Mouse (Mus musculus): ENCODE measurements at regions not wholly inside any gene's neighbourhood (a gene's known extent, or its start where the extent isn't known, plus 50 kb on each side); places are given as distances from the start of the nearest gene placed in this dataset.

DNA sequence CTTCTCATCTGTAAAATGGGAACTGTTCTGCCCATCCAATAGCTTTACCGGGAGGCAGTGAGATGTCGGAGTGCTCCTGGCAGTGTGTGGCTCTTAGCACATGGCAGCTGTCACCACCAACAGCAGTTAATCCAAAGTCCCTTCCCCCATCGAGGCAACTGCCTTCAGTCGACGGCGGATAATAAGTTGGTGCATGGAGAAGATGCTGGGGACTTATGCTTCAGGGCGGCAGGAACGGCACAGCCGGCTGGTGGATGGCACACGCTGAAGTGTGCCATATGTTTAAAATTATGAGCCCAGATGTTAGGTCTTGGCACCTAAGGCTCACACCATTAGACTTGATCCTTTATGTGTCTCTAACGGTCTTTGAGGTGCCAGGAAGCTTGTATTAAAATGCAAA, 183.5 kb downstream of the Wdr11 start:
- H3K27me3 ChIP-seq (ENCODE audit: control insufficient read depth, insufficient read depth, low read length) = no peaks in the 10 kb centered on the region
- 66% methylated on average over 11 of the region's 11 CpGs for WGBS (ENCODE audit: insufficient replicate concordance)
- H3K4me2 ChIP-seq (ENCODE audit: low read depth) = no peak overlapping the region
- no peaks in the 10 kb centered on the region for H3K36me3 ChIP-seq (replicated peaks; ENCODE audit: control insufficient read depth, insufficient read depth, low read depth)
- ATAC-seq (ENCODE audit: insufficient read depth) (no peak), DNase-seq (ENCODE audit: low read depth in 3 of 3, low spot score in 3 of 3) (no peak)
- no peak overlapping the region for H3K4me3 ChIP-seq (ENCODE audit: insufficient read depth in 1 of 2, low read depth in 2 of 2, low read length in 2 of 2)
- TF ChIP-seq CTCF (IDR thresholded peaks at IDR 0.05; ENCODE audit: low read depth) = no peak
- TF ChIP-seq EP300 (IDR thresholded peaks at IDR 0.05; ENCODE audit: low read depth) = no peak
- no peaks in the 10 kb centered on the region for H3K4me1 ChIP-seq (replicated peaks; ENCODE audit: control insufficient read depth in 2 of 2, insufficient read depth in 2 of 2, low read length in 1 of 2)
- no peak overlapping the region for H3K27ac ChIP-seq
- H3K9me3 ChIP-seq (ENCODE audit: control insufficient read depth, low read length) = no peaks in the 10 kb centered on the region
- no peak overlapping the region for H3K9ac ChIP-seq (replicated peaks)

DNA sequence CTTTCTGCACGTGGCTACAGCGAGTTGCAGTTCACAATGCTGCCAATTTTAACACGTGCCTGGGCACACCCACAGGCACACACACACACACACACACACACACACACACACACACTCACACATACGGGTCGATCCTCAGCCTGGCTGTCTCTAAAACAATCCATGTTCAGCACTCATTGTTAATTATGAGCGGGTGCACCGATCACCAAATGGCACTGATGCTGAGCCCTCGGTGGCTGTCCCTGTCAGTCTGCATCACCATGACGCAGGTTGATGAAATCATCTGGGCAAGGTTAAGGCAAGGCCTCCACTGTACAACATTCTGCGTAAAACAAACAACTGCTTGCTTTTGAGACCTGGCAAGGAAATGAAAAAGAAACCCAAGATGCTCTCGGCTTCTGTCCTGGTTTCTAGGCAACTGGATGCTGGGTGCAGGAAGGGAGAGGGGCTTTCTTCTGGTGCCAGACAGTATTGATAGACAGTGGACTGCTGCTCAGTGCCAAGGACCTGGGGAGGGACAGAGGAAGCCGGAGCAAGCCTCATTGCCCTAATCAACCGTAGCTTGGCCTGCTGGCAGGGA, 187.3 kb downstream of the Wdr11 start:
- Histone ChIP-seq H3K9me3 (ENCODE audit: control insufficient read depth, low read length) (no peaks in the 10 kb centered on the region), H3K4me3 (ENCODE audit: insufficient read depth in 1 of 2, low read depth in 2 of 2, low read length in 2 of 2) (no peak overlapping the region), H3K9ac (replicated peaks) (no peak overlapping the region), H3K27me3 (ENCODE audit: control insufficient read depth, insufficient read depth, low read length) (no peaks in the 10 kb centered on the region), H3K4me1 (replicated peaks; ENCODE audit: control insufficient read depth in 2 of 2, insufficient read depth in 2 of 2, low read length in 1 of 2) (no peaks in the 10 kb centered on the region), H3K27ac (no peak overlapping the region), H3K36me3 (replicated peaks; ENCODE audit: control insufficient read depth, insufficient read depth, low read depth) (no peaks in the 10 kb centered on the region), H3K4me2 (ENCODE audit: low read depth) (no peak overlapping the region)
- DNase-seq (ENCODE audit: low read depth in 3 of 3, low spot score in 3 of 3) = no peak
- no peak for ATAC-seq (ENCODE audit: insufficient read depth)
- WGBS (ENCODE audit: insufficient replicate concordance) = 62% methylated on average over 13 of the region's 13 CpGs
- TF ChIP-seq EP300 (IDR thresholded peaks at IDR 0.05; ENCODE audit: low read depth) (no peak), CTCF (IDR thresholded peaks at IDR 0.05; ENCODE audit: low read depth) (no peak)

DNA sequence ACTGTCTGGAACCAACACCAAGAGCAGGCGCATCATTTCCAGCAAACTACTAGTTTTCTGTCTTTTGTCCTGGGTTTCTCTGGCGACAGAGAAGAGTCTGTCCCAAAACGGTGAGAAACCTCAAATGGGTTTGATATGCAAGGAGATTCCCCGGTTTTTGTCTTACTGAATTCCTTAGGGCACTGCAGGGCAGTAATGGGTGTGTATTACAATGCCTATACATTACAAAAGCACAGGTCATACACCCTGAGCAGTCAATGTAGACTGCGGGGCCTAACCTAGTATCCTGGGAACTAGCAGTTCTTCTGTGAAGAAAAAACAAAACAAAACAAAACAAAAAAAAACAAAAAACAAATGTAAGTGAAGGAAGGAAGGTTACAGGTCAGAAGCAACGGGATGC, 188.3 kb downstream of the Wdr11 start:
- H3K36me3 ChIP-seq (replicated peaks; ENCODE audit: control insufficient read depth, insufficient read depth, low read depth) = no peaks in the 10 kb centered on the region
- no peaks in the 10 kb centered on the region for H3K4me1 ChIP-seq (replicated peaks; ENCODE audit: control insufficient read depth in 2 of 2, insufficient read depth in 2 of 2, low read length in 1 of 2)
- no peak for TF ChIP-seq EP300 (IDR thresholded peaks at IDR 0.05; ENCODE audit: low read depth)
- no peak for TF ChIP-seq CTCF (IDR thresholded peaks at IDR 0.05; ENCODE audit: low read depth)
- H3K9ac ChIP-seq (replicated peaks) = no peak overlapping the region
- WGBS (ENCODE audit: insufficient replicate concordance) = 54% methylated on average over 6 of the region's 6 CpGs
- no peaks in the 10 kb centered on the region for H3K9me3 ChIP-seq (ENCODE audit: control insufficient read depth, low read length)
- DNase-seq (ENCODE audit: low read depth in 3 of 3, low spot score in 3 of 3) = no peak
- no peak overlapping the region for H3K4me3 ChIP-seq (ENCODE audit: insufficient read depth in 1 of 2, low read depth in 2 of 2, low read length in 2 of 2)
- H3K27me3 ChIP-seq (ENCODE audit: control insufficient read depth, insufficient read depth, low read length) = no peaks in the 10 kb centered on the region
- no peak overlapping the region for H3K27ac ChIP-seq
- H3K4me2 ChIP-seq (ENCODE audit: low read depth) = no peak overlapping the region
- no peak for ATAC-seq (ENCODE audit: insufficient read depth)

DNA sequence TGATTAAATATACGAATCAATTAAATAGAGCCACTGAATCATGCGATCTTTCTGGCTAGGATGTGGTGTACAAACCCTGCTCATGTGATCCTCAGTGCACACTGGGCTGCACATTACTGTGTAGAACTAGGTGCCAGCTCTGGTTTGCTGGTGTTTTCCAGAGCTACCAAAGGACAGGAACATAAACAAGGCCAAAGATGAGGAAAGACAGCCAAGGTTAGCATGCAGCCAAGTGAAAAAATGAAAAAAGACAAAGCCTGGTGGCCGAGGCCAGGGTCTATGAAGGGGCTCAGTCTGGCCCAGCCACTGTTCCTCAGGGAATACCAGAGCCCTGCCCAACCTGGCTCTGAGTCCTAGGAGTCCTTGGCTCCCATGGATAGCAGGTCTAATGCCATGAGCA, 190.1 kb downstream of the Wdr11 start:
- no peak overlapping the region for H3K4me3 ChIP-seq (ENCODE audit: insufficient read depth in 1 of 2, low read depth in 2 of 2, low read length in 2 of 2)
- no peaks in the 10 kb centered on the region for H3K9me3 ChIP-seq (ENCODE audit: control insufficient read depth, low read length)
- no peak overlapping the region for H3K4me2 ChIP-seq (ENCODE audit: low read depth)
- TF ChIP-seq EP300 (IDR thresholded peaks at IDR 0.05; ENCODE audit: low read depth) = no peak
- no peak for ATAC-seq (ENCODE audit: insufficient read depth)
- H3K27ac ChIP-seq = no peak overlapping the region
- 45% methylated on average over 3 of the region's 3 CpGs for WGBS (ENCODE audit: insufficient replicate concordance)
- no peaks in the 10 kb centered on the region for H3K36me3 ChIP-seq (replicated peaks; ENCODE audit: control insufficient read depth, insufficient read depth, low read depth)
- no peaks in the 10 kb centered on the region for H3K27me3 ChIP-seq (ENCODE audit: control insufficient read depth, insufficient read depth, low read length)
- H3K4me1 ChIP-seq (replicated peaks; ENCODE audit: control insufficient read depth in 2 of 2, insufficient read depth in 2 of 2, low read length in 1 of 2) = no peaks in the 10 kb centered on the region
- H3K9ac ChIP-seq (replicated peaks) = no peak overlapping the region
- no peak for DNase-seq (ENCODE audit: low read depth in 3 of 3, low spot score in 3 of 3)

DNA sequence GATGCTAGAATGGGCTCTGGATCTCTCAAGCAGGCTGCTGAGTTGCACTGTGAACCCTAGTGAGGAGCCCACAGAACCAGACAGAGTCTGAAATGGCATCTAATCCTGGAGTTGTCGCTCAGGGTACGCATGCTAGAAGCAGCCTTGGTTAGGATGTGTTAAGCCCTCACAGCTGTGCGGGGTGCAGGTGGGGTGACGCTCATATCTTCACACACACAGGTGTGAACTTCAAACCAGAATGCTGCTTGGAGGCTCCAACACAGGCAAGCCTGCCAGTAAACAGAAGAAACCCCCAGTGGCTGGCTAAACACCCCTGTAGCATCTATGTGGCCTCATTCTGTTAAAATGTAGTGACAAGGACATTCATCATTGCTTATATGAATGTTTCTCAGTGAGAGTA, 193.3 kb downstream of the Wdr11 start:
- ATAC-seq (ENCODE audit: insufficient read depth) (no peak), DNase-seq (ENCODE audit: low read depth in 3 of 3, low spot score in 3 of 3) (no peak)
- Histone ChIP-seq H3K4me2 (ENCODE audit: low read depth) (no peak overlapping the region), H3K4me3 (ENCODE audit: insufficient read depth in 1 of 2, low read depth in 2 of 2, low read length in 2 of 2) (no peak overlapping the region), H3K9me3 (ENCODE audit: control insufficient read depth, low read length) (no peaks in the 10 kb centered on the region), H3K27me3 (ENCODE audit: control insufficient read depth, insufficient read depth, low read length) (no peaks in the 10 kb centered on the region), H3K27ac (no peak overlapping the region), H3K9ac (replicated peaks) (no peak overlapping the region), H3K36me3 (replicated peaks; ENCODE audit: control insufficient read depth, insufficient read depth, low read depth) (no peaks in the 10 kb centered on the region), H3K4me1 (replicated peaks; ENCODE audit: control insufficient read depth in 2 of 2, insufficient read depth in 2 of 2, low read length in 1 of 2) (no peaks in the 10 kb centered on the region)
- TF ChIP-seq EP300 (IDR thresholded peaks at IDR 0.05; ENCODE audit: low read depth) (no peak), CTCF (IDR thresholded peaks at IDR 0.05; ENCODE audit: low read depth) (no peak)
- WGBS (ENCODE audit: insufficient replicate concordance) = 59% methylated on average over 4 of the region's 4 CpGs
